8 mouse cellular contexts compared by ENCODE assay signal in genomic region chr9:50659392-50660217, GRCm38 (mm10). TPM values are rescaled to one million over a fixed set of nuclear protein-coding genes. Genes with fewer than 3 reads are reported as not detected.
DNase-seq lines count a peak whose midpoint lies in the region; ATAC-seq and TF ChIP-seq lines count a peak whose summit lies in the region.

Gene Dlat, minus strand, starts transcription at chr9:50659780.

- peak within 1 kb of the TSS; percentile 59 for H3K27ac ChIP-seq in MEL (ENCODE audit: control insufficient read depth, low read depth, low read length)
- peak within 1 kb of the TSS; percentile 91 for H3K27ac ChIP-seq in cerebellum, adult 2 months (ENCODE audit: insufficient read depth, low read length)
- peak within 1 kb of the TSS; percentile 87 for H3K27ac ChIP-seq in lung, embryonic 16.5 days (ENCODE audit: low read length)

- TF ChIP-seq EP300 in MEL (IDR thresholded peaks at IDR 0.05; ENCODE audit: low read depth in 1 of 2, low read length in 2 of 2): 0 out of 4 replicates have a peak, but pooled peaks of 1 of the 2 experiments have one; percentile 29

- peak; percentile 86 to 92 for ATAC-seq in hematopoietic stem cell, adult 5-6 weeks (replicated peaks in 1 of 2; ENCODE audit: insufficient read depth in 1 of 2, low FRiP score in 2 of 2, low TSS enrichment in 1 of 2, low read depth in 1 of 2, poor library complexity in 2 of 2, severe bottlenecking in 2 of 2)
- ATAC-seq in lung, embryonic 16.5 days (ENCODE audit: low read depth): peak; percentile 97

- peak within 1 kb of the TSS; percentile 89 for H3K9ac ChIP-seq in MEL (ENCODE audit: control insufficient read depth, low read depth, low read length, poor library complexity, severe bottlenecking)
- H3K9ac ChIP-seq in lung, embryonic 16.5 days (ENCODE audit: low read length): peak within 1 kb of the TSS; percentile 95

- TF ChIP-seq POLR2A in MEL (IDR thresholded peaks at IDR 0.05; ENCODE audit: control insufficient read depth in 1 of 2, insufficient read depth in 1 of 2, low read depth in 1 of 2, low read length in 2 of 2, poor library complexity in 1 of 2): peak; percentile 86 to 87
- no peak; the same call in none of the 2 replicates for TF ChIP-seq POLR2A in cerebellum, adult 2 months (IDR thresholded peaks at IDR 0.05; ENCODE audit: borderline replicate concordance, insufficient read depth, low read length)

- no peak for TF ChIP-seq CTCF in MEL (IDR thresholded peaks at IDR 0.05 in 2 of 3, conservative IDR thresholded peaks at IDR 0.05 in 1 of 3; ENCODE audit: control insufficient read depth in 1 of 3, insufficient read depth in 1 of 3, low read depth in 2 of 3, low read length in 3 of 3, poor library complexity in 1 of 3, severe bottlenecking in 1 of 3)
- no peak for TF ChIP-seq CTCF in cerebellum, adult 2 months (IDR thresholded peaks at IDR 0.05; ENCODE audit: borderline replicate concordance, insufficient read depth, low read depth, low read length)

- no peak for TF ChIP-seq RAD21 in MEL (IDR thresholded peaks at IDR 0.05; ENCODE audit: low read depth, low read length)

- no peaks in the 10 kb centered on the region for H3K9me3 ChIP-seq in MEL (replicated peaks; ENCODE audit: insufficient read depth, low read length)
- no peaks in the 10 kb centered on the region for H3K9me3 ChIP-seq in lung, embryonic 16.5 days (ENCODE audit: control insufficient read depth, low read length)

- H3K4me1 ChIP-seq in MEL (ENCODE audit: control insufficient read depth in 1 of 2, insufficient read depth in 2 of 2, low read length in 2 of 2): peaks cover 1 to 7% of the 10 kb centered on the region in 2 experiments; a peak in 2 of 4 replicates
- H3K4me1 ChIP-seq in cerebellum, adult 2 months (ENCODE audit: control insufficient read depth, insufficient read depth, low read length): peaks cover 3% of the 10 kb centered on the region; the same call in 1 of the 2 replicates
- H3K4me1 ChIP-seq in lung, embryonic 16.5 days (replicated peaks; ENCODE audit: control insufficient read depth, insufficient read depth, low read length): peaks cover 11% of the 10 kb centered on the region

- H3K27me3 ChIP-seq in MEL (ENCODE audit: control insufficient read depth in 1 of 2, insufficient read depth in 2 of 2, low read length in 2 of 2): no peaks in the 10 kb centered on the region
- no peaks in the 10 kb centered on the region for H3K27me3 ChIP-seq in cerebellum, adult 2 months (ENCODE audit: control insufficient read depth, insufficient read depth, low read length)
- H3K27me3 ChIP-seq in lung, embryonic 16.5 days (ENCODE audit: control insufficient read depth, insufficient read depth, low read depth, low read length): no peaks in the 10 kb centered on the region

- WGBS in cerebellum, adult 2 months: under 1% methylated on average over 63 of the region's 63 CpGs
- WGBS in lung, embryonic 16.5 days: 0% methylated on average over 58 of the region's 63 CpGs

- H3K36me3 ChIP-seq in MEL (ENCODE audit: control insufficient read depth in 1 of 2, insufficient read depth in 2 of 2, low read length in 2 of 2): peaks cover 11 to 19% of the 10 kb centered on the region in 2 experiments
- peaks cover 5% of the 10 kb centered on the region; the same call in 1 of the 2 replicates for H3K36me3 ChIP-seq in lung, embryonic 16.5 days (ENCODE audit: control insufficient read depth, insufficient read depth, low read length)

- H3K4me3 ChIP-seq in MEL (ENCODE audit: control insufficient read depth in 1 of 2, insufficient read depth in 1 of 2, low read depth in 2 of 2, low read length in 2 of 2): peak within 1 kb of the TSS; percentile 94 to 98
- peak within 1 kb of the TSS; percentile 82 for H3K4me3 ChIP-seq in cerebellum, adult 2 months (replicated peaks; ENCODE audit: insufficient read depth, low read depth, low read length)
- peak within 1 kb of the TSS; percentile 64 for H3K4me3 ChIP-seq in lung, embryonic 16.5 days (ENCODE audit: low read length)

- peak; percentile 92 for DNase-seq in MEL (ENCODE audit: low read depth, low spot score)
- DNase-seq in cerebellum, adult 2 months: peak; percentile 93 to 94
- DNase-seq in forelimb bud, embryonic 11.5 days (ENCODE audit: low read depth, low spot score): peak; percentile 93
- peak; percentile 57 for DNase-seq in layer of hippocampus, adult 9-10 months (ENCODE audit: low spot score)
- DNase-seq in ovary, postnatal 10 days (ENCODE audit: low spot score): peak; percentile 74
- peak; percentile 64 to 73 for DNase-seq in thymus, postnatal 10 days (ENCODE audit: low spot score in 2 of 2)

- peak within 1 kb of the TSS; percentile 57 for H3K4me2 ChIP-seq in lung, embryonic 16.5 days (ENCODE audit: low read depth, low read length)

- H3K79me2 ChIP-seq in MEL (ENCODE audit: control insufficient read depth, insufficient read depth, low read length, poor library complexity): peaks cover 20% of the 10 kb centered on the region

TF ChIP-seq in MEL, 35 proteins besides CTCF, POLR2A, EP300 and RAD21:
- TF ChIP-seq MAFK (IDR thresholded peaks at IDR 0.05; ENCODE audit: borderline replicate concordance, low read depth, low read length) (no peak), MYC (IDR thresholded peaks at IDR 0.05; ENCODE audit: low read depth, low read length) (no peak), SIN3A (IDR thresholded peaks at IDR 0.05; ENCODE audit: low read length) (peak; percentile 74; the same call in 1 of the 2 replicates), SMC3 (IDR thresholded peaks at IDR 0.05; ENCODE audit: low read depth, low read length) (no peak), MAZ (IDR thresholded peaks at IDR 0.05; ENCODE audit: low read depth, low read length) (peak; percentile 88), NELFE (IDR thresholded peaks at IDR 0.05; ENCODE audit: low read depth, low read length) (peak; percentile 87), USF2 (IDR thresholded peaks at IDR 0.05; ENCODE audit: borderline replicate concordance in 1 of 2, insufficient read depth in 1 of 2, low read depth in 1 of 2, low read length in 2 of 2) (no peak), UBTF (IDR thresholded peaks at IDR 0.05; ENCODE audit: borderline replicate concordance, insufficient read depth, low read depth, low read length) (no peak), ZNF384 (IDR thresholded peaks at IDR 0.05; ENCODE audit: low read depth, low read length) (no peak), HCFC1 (IDR thresholded peaks at IDR 0.05; ENCODE audit: low read depth, low read length) (peak; percentile 90), TBP (IDR thresholded peaks at IDR 0.05; ENCODE audit: low read depth, low read length) (peak; percentile 45; the same call in 1 of the 2 replicates), NRF1 (IDR thresholded peaks at IDR 0.05; ENCODE audit: insufficient read depth, low read depth, low read length, poor library complexity, severe bottlenecking) (peak; percentile 65), RCOR1 (IDR thresholded peaks at IDR 0.05; ENCODE audit: low read depth, low read length) (0 out of 2 replicates have a peak, but pooled peaks have one; percentile 5), BHLHE40 (IDR thresholded peaks at IDR 0.05; ENCODE audit: borderline replicate concordance, low read depth, low read length) (peak; percentile 12; the same call in 1 of the 2 replicates), E2F4 (IDR thresholded peaks at IDR 0.05; ENCODE audit: borderline replicate concordance, low read depth, low read length) (no peak), TAL1 (IDR thresholded peaks at IDR 0.05; ENCODE audit: low read length) (no peak), TCF12 (IDR thresholded peaks at IDR 0.05; ENCODE audit: low read depth, low read length) (peak; percentile 76), CHD1 (IDR thresholded peaks at IDR 0.05; ENCODE audit: low read depth, low read length) (no peak; the same call in 1 of the 2 replicates), USF1 (IDR thresholded peaks at IDR 0.05; ENCODE audit: low read depth, low read length) (no peak), POLR2AphosphoS5 (IDR thresholded peaks at IDR 0.05; ENCODE audit: borderline replicate concordance, low read depth, low read length) (no peak), ETS1 (IDR thresholded peaks at IDR 0.05; ENCODE audit: low read depth, low read length) (0 out of 2 replicates have a peak, but pooled peaks have one; percentile 39), KAT2A (conservative IDR thresholded peaks at IDR 0.05; ENCODE audit: low read depth, low read length) (peak; percentile 79), MAX (IDR thresholded peaks at IDR 0.05; ENCODE audit: low read length) (peak; percentile 49), MXI1 (IDR thresholded peaks at IDR 0.05; ENCODE audit: low read depth, low read length) (peak; percentile 74; the same call in 1 of the 2 replicates), JUND (IDR thresholded peaks at IDR 0.05; ENCODE audit: low read depth, low read length) (no peak), ZMIZ1 (IDR thresholded peaks at IDR 0.05; ENCODE audit: low read depth, low read length) (peak; percentile 87), ELF1 (IDR thresholded peaks at IDR 0.05; ENCODE audit: low read depth, low read length) (peak; percentile 63)

RNA-seq across cellular contexts. Expression of gene Dlat, which starts in this region (rescaled TPM):
- total RNA-seq in MEL (2012; rRNA removed): 52.2 and 71.7 TPM in 2 replicates
- polyA plus RNA-seq in MEL (2012; ENCODE audit: insufficient read depth in 1 of 2, insufficient read length in 2 of 2, low read depth in 1 of 2, low replicate concordance in 2 of 2, missing spikeins in 1 of 2): 10 to 100 TPM in 1 of 2 experiments, not detected in 1; 77.4 TPM
- 78.4 and 82.3 TPM in 2 replicates for polyA plus RNA-seq in cerebellum, adult 2 months (2012; rRNA removed)
- 30.7 and 33.5 TPM in 2 replicates for total RNA-seq in hematopoietic stem cell, adult 5-6 weeks (2017)
- 40.5 and 43.6 TPM in 2 replicates for polyA plus RNA-seq in lung, embryonic 16.5 days (2015; fragmentation: Nextera tagmentation; extraction: Ambion mirVana)

Comparison
In these comparisons a context has a peak if more than half of its experiments do, and no peak if none do; other contexts are left out.
1. Peak in every context shown above with its lines: DNase-seq, ATAC-seq, H3K4me3 ChIP-seq and H3K27ac ChIP-seq.